Mouse (Mus musculus) MEL (cell line): ENCODE results near the gene Pars2. TPM values are rescaled to one million over a fixed set of nuclear protein-coding genes. Genes with fewer than 3 reads are reported as not detected.

Experiments
- DNase-seq: peaks from one replicate; pipeline ENCODE4 v3.0.0; 2011; ENCODE audit warnings: low read depth, low spot score
- H3K27ac ChIP-seq: 2 replicates; pipeline ENCODE4 v1.5.1; 2012; ENCODE audit warnings: low read depth, mild to moderate bottlenecking, control low read depth, low read length, moderate library complexity; ENCODE audit not compliant: control insufficient read depth
- H3K27me3 ChIP-seq, 2 experiments: fragments of 150-350 bp in 1 of 2; sonication (generic) in 1 of 2; 2 replicates each; pipeline ENCODE4 v1.6.1; 2012; ENCODE audit warnings: low read length in 2 of 2, mild to moderate bottlenecking in 2 of 2, improper control_type of control experiment in 1 of 2, moderate library complexity in 1 of 2; ENCODE audit not compliant: insufficient read depth in 2 of 2, control insufficient read depth in 1 of 2
- H3K36me3 ChIP-seq, 2 experiments: 2 replicates each; pipeline ENCODE4 v1.6.1; 2012 to 2014; ENCODE audit warnings: low read length in 2 of 2, improper control_type of control experiment in 1 of 2, inconsistent platforms in 1 of 2, mild to moderate bottlenecking in 1 of 2; ENCODE audit not compliant: insufficient read depth in 2 of 2, control insufficient read depth in 1 of 2
- H3K4me1 ChIP-seq, 2 experiments: fragments of 150-350 bp in 1 of 2; sonication (generic) in 1 of 2; 2 replicates each; pipeline ENCODE4 v1.6.1; 2012; ENCODE audit warnings: low read length in 2 of 2, improper control_type of control experiment in 1 of 2, mild to moderate bottlenecking in 1 of 2; ENCODE audit not compliant: insufficient read depth in 2 of 2, control insufficient read depth in 1 of 2
- H3K4me3 ChIP-seq, 2 experiments: fragments of 150-350 bp in 1 of 2; sonication (generic) in 1 of 2; 2 replicates each; pipeline ENCODE4 v1.5.1; 2012; ENCODE audit warnings: low read depth in 2 of 2, low read length in 2 of 2, mild to moderate bottlenecking in 2 of 2, moderate library complexity in 2 of 2, control low read depth in 1 of 2, improper control_type of control experiment in 1 of 2; ENCODE audit not compliant: control insufficient read depth in 1 of 2, insufficient read depth in 1 of 2
- H3K79me2 ChIP-seq: 2 replicates; pipeline ENCODE4 v1.6.1; 2012; ENCODE audit warnings: mild to moderate bottlenecking, low read length, moderate library complexity; ENCODE audit not compliant: control insufficient read depth, poor library complexity, insufficient read depth
- H3K9ac ChIP-seq: 2 replicates; pipeline ENCODE4 v1.6.1; 2012; ENCODE audit warnings: low read depth, mild to moderate bottlenecking, control low read depth, low read length, moderate library complexity; ENCODE audit not compliant: control insufficient read depth, poor library complexity, severe bottlenecking
- H3K9me3 ChIP-seq: fragments of 150-350 bp; sonication (generic); replicated peaks from 2 replicates; pipeline ENCODE4 v1.6.1; 2012; ENCODE audit warnings: mild to moderate bottlenecking, low read length, improper control_type of control experiment, moderate library complexity; ENCODE audit not compliant: insufficient read depth
- CHD2 ChIP-seq: IDR thresholded peaks from 2 replicates; pipeline ENCODE4 v1.6.1; 2011; ENCODE audit warnings: low read length, improper control_type of control experiment
- CTCF ChIP-seq, 3 experiments: IDR thresholded peaks in 2 of 3; conservative IDR thresholded peaks in 1 of 3; 2 replicates each; pipeline ENCODE4 v1.5.1; 2011 to 2012; ENCODE audit warnings: low read length in 3 of 3, low read depth in 2 of 3, mild to moderate bottlenecking in 2 of 3, improper control_type of control experiment in 1 of 3, inconsistent platforms in 1 of 3, mixed read lengths in 1 of 3, moderate library complexity in 1 of 3; ENCODE audit not compliant: control insufficient read depth in 1 of 3, insufficient read depth in 1 of 3, poor library complexity in 1 of 3, severe bottlenecking in 1 of 3
- E2F4 ChIP-seq: IDR thresholded peaks from 2 replicates; pipeline ENCODE4 v1.6.1; 2011; ENCODE audit warnings: low read depth, low read length, improper control_type of control experiment, borderline replicate concordance
- ELF1 ChIP-seq: IDR thresholded peaks from 2 replicates; pipeline ENCODE4 v1.6.1; 2014; ENCODE audit warnings: low read depth, mild to moderate bottlenecking, inconsistent platforms, low read length, improper control_type of control experiment, moderate library complexity
- ETS1 ChIP-seq: IDR thresholded peaks from 2 replicates; pipeline ENCODE4 v1.6.1; 2012; ENCODE audit warnings: low read depth, mild to moderate bottlenecking, inconsistent platforms, low read length, improper control_type of control experiment, moderate library complexity
- GABPA ChIP-seq: IDR thresholded peaks from 2 replicates; pipeline ENCODE4 v1.6.1; 2012; ENCODE audit warnings: low read depth, mild to moderate bottlenecking, inconsistent platforms, low read length, improper control_type of control experiment, moderate library complexity
- GATA1 ChIP-seq: IDR thresholded peaks from 2 replicates; pipeline ENCODE4 v1.6.1; 2011; ENCODE audit warnings: low read depth, low read length, improper control_type of control experiment
- HCFC1 ChIP-seq: IDR thresholded peaks from 2 replicates; pipeline ENCODE4 v1.6.1; 2012; ENCODE audit warnings: low read depth, mild to moderate bottlenecking, inconsistent platforms, low read length, improper control_type of control experiment, moderate library complexity
- JUND ChIP-seq: IDR thresholded peaks from 2 replicates; pipeline ENCODE4 v1.6.1; 2011; ENCODE audit warnings: low read depth, mild to moderate bottlenecking, improper control_type of control experiment, low read length
- KAT2A ChIP-seq: conservative IDR thresholded peaks from 2 replicates; pipeline ENCODE4 v1.6.1; 2012; ENCODE audit warnings: low read depth, low read length, improper control_type of control experiment, inconsistent platforms
- MAZ ChIP-seq: IDR thresholded peaks from 2 replicates; pipeline ENCODE4 v1.6.1; 2012; ENCODE audit warnings: low read depth, mild to moderate bottlenecking, inconsistent platforms, low read length, improper control_type of control experiment
- MEF2A ChIP-seq: IDR thresholded peaks from 2 replicates; pipeline ENCODE4 v1.6.1; 2014; ENCODE audit warnings: low read depth, mild to moderate bottlenecking, inconsistent platforms, low read length, improper control_type of control experiment; ENCODE audit not compliant: poor library complexity, insufficient replicate concordance, severe bottlenecking; ENCODE audit errors: extremely low read depth
- MXI1 ChIP-seq: IDR thresholded peaks from 2 replicates; pipeline ENCODE4 v1.6.1; 2011; ENCODE audit warnings: mild to moderate bottlenecking, low read depth, low read length, improper control_type of control experiment
- NELFE ChIP-seq: IDR thresholded peaks from 2 replicates; pipeline ENCODE4 v1.6.1; 2011; ENCODE audit warnings: low read depth, low read length, improper control_type of control experiment
- NRF1 ChIP-seq: IDR thresholded peaks from 2 replicates; pipeline ENCODE4 v1.6.1; 2014; ENCODE audit warnings: low read depth, mild to moderate bottlenecking, inconsistent platforms, low read length, improper control_type of control experiment, moderate library complexity; ENCODE audit not compliant: poor library complexity, insufficient read depth, severe bottlenecking
- POLR2A ChIP-seq, 2 experiments: IDR thresholded peaks; 2 replicates each; pipeline ENCODE4 v1.6.1; 2011 to 2012; ENCODE audit warnings: low read length in 2 of 2, mild to moderate bottlenecking in 2 of 2, control low read depth in 1 of 2, improper control_type of control experiment in 1 of 2, low read depth in 1 of 2, moderate library complexity in 1 of 2; ENCODE audit not compliant: control insufficient read depth in 1 of 2, insufficient read depth in 1 of 2, poor library complexity in 1 of 2
- POLR2AphosphoS5 ChIP-seq: IDR thresholded peaks from 2 replicates; pipeline ENCODE4 v1.6.1; 2012; ENCODE audit warnings: low read depth, borderline replicate concordance, mild to moderate bottlenecking, inconsistent platforms, low read length, moderate library complexity, mixed read lengths
- RAD21 ChIP-seq: IDR thresholded peaks from 2 replicates; pipeline ENCODE4 v1.6.1; 2011; ENCODE audit warnings: mild to moderate bottlenecking, low read depth, low read length, improper control_type of control experiment
- RCOR1 ChIP-seq: IDR thresholded peaks from 2 replicates; pipeline ENCODE4 v1.6.1; 2012; ENCODE audit warnings: low read depth, mild to moderate bottlenecking, inconsistent platforms, low read length, improper control_type of control experiment
- SIN3A ChIP-seq: IDR thresholded peaks from 2 replicates; pipeline ENCODE4 v1.6.1; 2012; ENCODE audit warnings: low read length, improper control_type of control experiment, inconsistent platforms
- SMC3 ChIP-seq: IDR thresholded peaks from 2 replicates; pipeline ENCODE4 v1.6.1; 2011; ENCODE audit warnings: low read depth, low read length, improper control_type of control experiment
- TAL1 ChIP-seq: IDR thresholded peaks from 2 replicates; pipeline ENCODE4 v1.6.1; 2012; ENCODE audit warnings: mild to moderate bottlenecking, inconsistent platforms, low read length, moderate library complexity, mixed read lengths
- TBP ChIP-seq: IDR thresholded peaks from 2 replicates; pipeline ENCODE4 v1.8.0; 2011; ENCODE audit warnings: low read depth, low read length, improper control_type of control experiment
- TCF12 ChIP-seq: IDR thresholded peaks from 2 replicates; pipeline ENCODE4 v1.6.1; 2014; ENCODE audit warnings: low read depth, mild to moderate bottlenecking, inconsistent platforms, low read length, improper control_type of control experiment, moderate library complexity
- USF1 ChIP-seq: IDR thresholded peaks from 2 replicates; pipeline ENCODE4 v1.6.1; 2014; ENCODE audit warnings: low read depth, mild to moderate bottlenecking, inconsistent platforms, low read length, improper control_type of control experiment, moderate library complexity
- USF2 ChIP-seq, 2 experiments: IDR thresholded peaks; 2 replicates each; pipeline ENCODE4 v1.6.1; 2011 to 2012; ENCODE audit warnings: improper control_type of control experiment in 2 of 2, low read length in 2 of 2, borderline replicate concordance in 1 of 2, inconsistent platforms in 1 of 2, low read depth in 1 of 2, mild to moderate bottlenecking in 1 of 2; ENCODE audit not compliant: insufficient read depth in 1 of 2
- ZC3H11A ChIP-seq: IDR thresholded peaks from 2 replicates; pipeline ENCODE4 v1.6.1; 2012; ENCODE audit warnings: low read depth, mild to moderate bottlenecking, inconsistent platforms, low read length, improper control_type of control experiment
- ZKSCAN1 ChIP-seq: IDR thresholded peaks from 2 replicates; pipeline ENCODE4 v1.6.1; 2012; ENCODE audit warnings: low read depth, mild to moderate bottlenecking, inconsistent platforms, low read length, improper control_type of control experiment, moderate library complexity
- ZMIZ1 ChIP-seq: IDR thresholded peaks from 2 replicates; pipeline ENCODE4 v1.6.1; 2012; ENCODE audit warnings: low read depth, mild to moderate bottlenecking, inconsistent platforms, low read length, improper control_type of control experiment, moderate library complexity
- polyA plus RNA-seq, 2 experiments: library from polyadenylated mRNA; stranded (reverse) in 1 of 2; unstranded in 1 of 2; fragments of >175 nt in 1 of 2; fragments of >200 nt in 1 of 2; gene quantifications; 2 replicates each; pipeline versions ENCODE4 v1.2.1 to v1.2.4; 2012; ENCODE audit warnings: low replicate concordance in 2 of 2, low read depth in 1 of 2; ENCODE audit not compliant: insufficient read length in 2 of 2, insufficient read depth in 1 of 2, missing spikeins in 1 of 2
- total RNA-seq: library from RNA; depleted of rRNA; stranded (reverse); fragments of 300-350 nt; gene quantifications from 2 replicates; pipeline ENCODE4 v1.2.3, GENCODE M21; 2012

Gene Pars2
- total and polyA plus RNA-seq, 3 experiments: 10.9 to 11.3 TPM; not detected in 1

DNA sequence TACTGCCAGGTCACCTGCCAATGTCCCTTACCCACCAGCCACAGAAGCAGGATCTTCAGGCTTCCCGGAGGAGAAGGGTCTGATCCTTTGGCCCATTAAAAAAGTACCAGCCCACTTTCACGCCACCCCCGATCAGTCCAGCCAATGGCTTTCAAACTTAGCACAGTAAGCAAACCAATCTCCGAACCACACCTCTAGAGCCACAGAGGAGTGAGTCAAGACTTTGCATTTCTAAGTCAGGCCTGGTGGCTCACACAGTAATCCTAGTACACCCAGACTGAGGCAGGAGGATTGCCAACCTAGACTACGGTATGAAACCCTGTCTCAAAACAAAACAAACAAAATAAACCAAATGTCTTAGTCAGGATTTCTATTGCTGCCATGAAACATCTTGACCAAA, 21.5 kb upstream of the Pars2 start:
- Histone ChIP-seq H3K4me3 (no peak overlapping the region), H3K4me1 (no peaks in the 10 kb centered on the region), H3K9ac (no peak overlapping the region), H3K36me3 (no peaks in the 10 kb centered on the region), H3K79me2 (no peaks in the 10 kb centered on the region), H3K27me3 (peaks cover 10 to 13% of the 10 kb centered on the region in 2 experiments), H3K27ac (no peak overlapping the region), H3K9me3 (no peaks in the 10 kb centered on the region)
- no peak for TF ChIP-seq JUND
- no peak for TF ChIP-seq POLR2AphosphoS5
- TF ChIP-seq CHD2: no peak
- no peak for DNase-seq

DNA sequence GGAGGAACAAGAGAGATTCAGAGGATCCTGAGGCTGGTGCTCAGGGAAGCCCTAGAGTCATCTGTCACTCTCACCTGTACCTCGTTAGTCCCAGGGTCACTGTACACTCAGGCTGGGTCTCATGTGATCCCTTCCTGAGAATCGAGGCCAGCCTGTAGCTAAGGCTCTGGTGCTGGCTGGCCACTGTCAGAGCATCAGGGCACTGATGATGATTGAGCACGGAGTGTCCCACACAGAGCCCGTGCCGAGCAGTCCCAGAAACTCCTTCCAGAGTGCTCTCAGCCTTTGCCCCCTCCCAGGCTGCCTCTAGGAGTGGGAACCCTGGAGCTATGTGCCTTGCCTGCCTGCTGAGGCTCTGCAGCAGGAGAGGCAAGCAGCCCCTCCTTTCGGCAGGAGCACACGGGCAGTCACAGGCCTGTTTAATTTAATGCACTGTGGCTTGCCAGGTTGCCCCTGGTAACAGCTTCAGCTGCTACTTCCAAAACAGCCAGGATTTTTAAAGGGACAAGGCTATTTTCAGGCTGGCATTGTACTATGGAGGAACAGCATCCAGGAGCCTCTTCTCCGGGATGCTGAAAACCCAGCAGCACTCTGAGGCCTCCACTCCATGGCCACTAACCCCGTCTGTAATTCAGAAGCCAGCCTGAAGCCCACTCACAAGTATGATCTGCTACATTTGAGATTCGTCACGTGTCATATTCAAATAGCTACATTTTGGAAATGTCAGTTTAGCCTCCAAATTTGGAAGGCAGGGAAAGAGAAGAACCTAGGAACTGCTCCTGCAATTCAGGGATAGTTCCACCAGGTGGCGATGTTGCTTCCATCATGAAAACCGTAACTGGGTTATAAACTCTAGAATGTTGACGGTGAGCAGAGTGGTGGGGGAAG, 20.3 kb upstream of the Pars2 start:
- Histone ChIP-seq H3K36me3 (no peaks in the 10 kb centered on the region), H3K27me3 (peaks cover 10 to 16% of the 10 kb centered on the region in 2 experiments), H3K9me3 (no peaks in the 10 kb centered on the region), H3K79me2 (no peaks in the 10 kb centered on the region), H3K27ac (no peak overlapping the region), H3K4me1 (no peaks in the 10 kb centered on the region), H3K4me3 (no peak overlapping the region), H3K9ac (no peak overlapping the region)
- peak; percentile 71 for DNase-seq
- TF ChIP-seq MAZ (no peak), ELF1 (no peak), USF1 (no peak), TCF12 (no peak), KAT2A (no peak), RCOR1 (no peak), RAD21 (peak; percentile 65), NRF1 (no peak), GATA1 (no peak), CTCF (IDR thresholded peaks at IDR 0.05 in 2 of 3, conservative IDR thresholded peaks at IDR 0.05 in 1 of 3; ENCODE audit: control insufficient read depth in 1 of 3, insufficient read depth in 1 of 3, low read depth in 2 of 3, low read length in 3 of 3, poor library complexity in 1 of 3, severe bottlenecking in 1 of 3) (peak; percentile 59 to 80 (median 70)), SIN3A (no peak), E2F4 (no peak), ZMIZ1 (no peak), JUND (no peak), MEF2A (no peak), TAL1 (no peak), ZC3H11A (peak; percentile 58), HCFC1 (no peak), POLR2A (IDR thresholded peaks at IDR 0.05; ENCODE audit: control insufficient read depth in 1 of 2, insufficient read depth in 1 of 2, low read depth in 1 of 2, low read length in 2 of 2, poor library complexity in 1 of 2) (no peak), USF2 (IDR thresholded peaks at IDR 0.05; ENCODE audit: borderline replicate concordance in 1 of 2, insufficient read depth in 1 of 2, low read depth in 1 of 2, low read length in 2 of 2) (no peak), SMC3 (peak; percentile 82), CHD2 (no peak), GABPA (no peak), ZKSCAN1 (no peak), MXI1 (no peak), POLR2AphosphoS5 (no peak), ETS1 (no peak), TBP (no peak), NELFE (no peak)
